Mouse (Mus musculus) adrenal gland, postnatal 14 days (tissue): ENCODE data around the gene Ctnnbip1. TPM values are rescaled to one million over a fixed set of nuclear protein-coding genes. Genes with fewer than 3 reads are reported as not detected.

ENCODE experiments used
- DNase-seq: peaks from one replicate; pipeline ENCODE4 v3.0.0; 2021; ENCODE audit warnings: mixed read lengths
- total RNA-seq: library from RNA; stranded (reverse); gene quantifications from 2 replicates; pipeline ENCODE4 v1.2.3, GENCODE M21; 2021

The Ctnnbip1 gene
- total RNA-seq, 1 experiment from 2014 or later = 34.5 TPM

- no peak for DNase-seq
Observed at GRCm38 (mm10) chr4:149521258-149521657, 3.2 kb downstream of the Ctnnbip1 start.

DNA sequence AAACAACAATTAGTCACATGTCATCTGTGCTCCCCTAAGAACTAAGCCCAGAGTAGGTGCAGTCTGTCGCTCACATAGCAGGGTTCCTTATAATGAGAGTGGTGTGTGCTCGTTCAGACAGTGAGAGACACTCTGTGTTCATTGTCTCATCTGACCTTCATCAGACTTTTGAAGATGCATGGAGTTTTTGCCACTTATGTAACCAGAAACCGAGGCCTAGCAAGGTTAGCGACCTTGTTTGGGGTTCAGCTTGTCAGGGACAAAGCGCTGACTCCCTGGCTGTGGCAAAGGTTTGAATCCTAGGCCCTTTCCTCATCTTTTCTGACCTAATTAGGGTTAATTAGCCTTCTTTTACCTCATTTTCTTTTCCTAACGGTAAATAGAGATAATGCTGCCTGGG, 5.9 kb downstream of the Ctnnbip1 start:
- peak; percentile 37 for DNase-seq

DNA sequence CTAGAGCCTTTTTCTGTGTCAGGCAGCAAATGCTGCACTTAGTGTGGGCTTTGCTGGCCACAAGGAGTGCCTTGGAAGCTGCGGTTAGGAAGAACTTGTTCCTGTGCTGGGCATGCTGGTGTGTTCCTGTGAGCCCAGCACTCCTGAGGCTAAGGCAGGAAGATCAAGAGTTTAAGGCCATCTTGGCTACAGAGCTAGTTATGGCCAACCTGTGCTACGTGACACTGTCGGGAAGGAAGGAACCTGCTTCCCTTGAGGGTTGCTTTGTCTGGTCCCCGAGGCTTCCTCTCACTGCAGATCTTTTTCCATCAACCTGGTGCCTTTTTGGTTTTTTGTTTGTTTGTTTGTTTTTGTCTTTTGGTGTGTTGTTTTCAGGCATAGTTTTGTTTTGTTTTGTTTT, 7.1 kb downstream of the Ctnnbip1 start:
- no peak for DNase-seq

- peak; percentile 24 for DNase-seq
Observed at GRCm38 (mm10) chr4:149525811-149526210, 7.8 kb downstream of the Ctnnbip1 start.

DNA sequence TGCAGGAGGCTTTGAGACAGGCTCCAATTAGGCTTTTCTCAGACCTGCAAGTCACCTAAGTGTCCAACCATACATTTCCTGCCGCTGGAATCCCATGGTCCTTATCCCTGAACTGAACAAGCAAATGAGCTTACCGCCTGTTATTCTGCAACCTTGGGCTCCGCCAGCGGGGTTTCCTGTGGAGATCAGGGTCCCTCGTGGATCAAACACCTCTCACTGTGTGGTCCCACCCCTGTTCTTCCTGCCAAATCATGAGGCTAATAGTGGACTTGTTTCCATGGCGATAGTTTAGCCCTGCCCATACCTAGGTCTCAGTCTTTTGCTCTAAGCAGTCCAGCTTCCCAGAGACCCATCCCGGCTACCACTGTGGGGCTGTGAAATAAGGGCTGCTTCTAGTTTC, 8.3 kb downstream of the Ctnnbip1 start:
- peak; percentile 48 for DNase-seq

GRCm38 (mm10) chr4:149527621-149528354, 9.8 kb downstream of the Ctnnbip1 start:
- no peak for DNase-seq

DNA sequence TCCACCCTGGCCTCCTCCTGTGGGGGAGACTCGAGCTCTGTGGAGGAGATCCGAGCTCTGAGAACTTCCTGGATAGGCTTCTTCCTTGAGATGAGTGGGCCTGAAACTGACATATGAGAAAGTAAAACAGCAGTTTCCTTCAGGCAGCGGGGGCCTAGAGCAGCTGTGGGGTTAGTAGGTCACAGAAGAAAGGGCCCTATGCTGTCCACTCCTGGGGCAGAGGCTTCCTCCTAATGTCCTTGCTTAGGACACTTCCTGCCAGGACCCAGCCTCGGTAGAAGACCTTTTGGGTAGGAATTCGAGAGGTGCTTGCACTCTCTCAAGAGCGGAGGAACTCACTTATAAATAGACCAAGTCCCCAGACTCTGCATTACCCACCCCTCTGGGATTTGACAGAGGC, 11.7 kb downstream of the Ctnnbip1 start:
- DNase-seq = no peak

GRCm38 (mm10) chr4:149539441-149539840, 21.4 kb downstream of the Ctnnbip1 start:
- peak; percentile 75 for DNase-seq

DNA sequence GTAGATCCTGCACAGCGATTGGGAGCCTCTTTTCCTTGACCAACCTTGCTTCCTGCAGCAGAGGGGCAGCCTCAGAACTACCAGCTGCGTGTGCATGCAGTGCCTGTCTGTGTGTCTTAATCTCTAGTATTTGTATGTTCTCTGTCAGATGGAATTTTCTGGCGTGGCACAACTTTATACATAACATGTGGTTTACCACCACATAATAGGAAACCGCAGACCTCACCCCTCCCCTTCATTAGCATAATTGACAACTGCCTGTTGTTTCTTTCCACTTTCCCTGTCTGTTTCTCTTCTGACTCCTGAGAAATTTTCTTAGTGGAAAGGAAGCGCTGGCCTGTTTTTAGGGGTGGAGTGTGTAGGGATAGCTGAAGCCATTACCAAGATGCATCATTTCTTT, 23.9 kb downstream of the Ctnnbip1 start:
- DNase-seq = no peak

DNA sequence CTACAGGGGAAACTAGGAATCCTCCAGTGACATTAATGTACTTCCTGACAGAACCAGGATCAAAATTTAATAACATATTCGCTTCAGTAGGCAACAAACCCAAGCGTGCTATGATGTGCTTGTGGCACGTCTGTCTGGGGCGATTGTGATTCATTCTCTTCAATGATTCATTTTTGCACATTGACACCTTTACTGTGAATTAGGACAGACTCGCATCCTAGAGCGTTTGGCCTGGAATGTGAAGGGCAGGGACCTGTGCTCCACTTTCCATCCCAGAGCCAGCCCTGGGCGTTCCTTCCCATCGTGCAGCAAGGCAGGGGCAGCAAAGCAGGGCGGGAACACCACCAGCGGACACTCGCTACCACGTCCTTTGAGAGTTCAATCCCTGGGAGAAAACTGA, 24.4 kb downstream of the Ctnnbip1 start:
- no peak for DNase-seq

GRCm38 (mm10) chr4:149542927-149543553, 25.0 kb downstream of the Ctnnbip1 start:
- DNase-seq = peak; percentile 90

DNA sequence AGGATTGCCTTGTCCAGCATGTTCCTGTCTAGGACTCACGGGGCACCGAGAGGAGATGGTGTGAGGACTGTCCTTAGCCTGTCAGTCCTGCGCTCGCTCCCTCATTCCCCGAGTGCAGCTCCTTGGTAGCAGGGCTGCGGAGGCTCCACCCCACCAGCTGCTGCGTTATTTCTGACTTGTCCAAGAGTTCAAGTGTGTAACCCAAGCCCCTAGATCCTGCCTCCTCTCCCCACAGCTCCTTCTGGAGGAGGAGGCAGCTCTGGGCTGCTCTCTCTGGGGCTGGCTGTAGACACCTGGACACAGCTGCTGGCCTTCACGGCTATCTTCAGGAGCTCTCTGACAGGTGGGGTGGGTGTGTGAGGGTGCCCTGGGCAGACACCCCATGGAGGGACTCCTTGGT, 26.9 kb downstream of the Ctnnbip1 start:
- no peak for DNase-seq

DNA sequence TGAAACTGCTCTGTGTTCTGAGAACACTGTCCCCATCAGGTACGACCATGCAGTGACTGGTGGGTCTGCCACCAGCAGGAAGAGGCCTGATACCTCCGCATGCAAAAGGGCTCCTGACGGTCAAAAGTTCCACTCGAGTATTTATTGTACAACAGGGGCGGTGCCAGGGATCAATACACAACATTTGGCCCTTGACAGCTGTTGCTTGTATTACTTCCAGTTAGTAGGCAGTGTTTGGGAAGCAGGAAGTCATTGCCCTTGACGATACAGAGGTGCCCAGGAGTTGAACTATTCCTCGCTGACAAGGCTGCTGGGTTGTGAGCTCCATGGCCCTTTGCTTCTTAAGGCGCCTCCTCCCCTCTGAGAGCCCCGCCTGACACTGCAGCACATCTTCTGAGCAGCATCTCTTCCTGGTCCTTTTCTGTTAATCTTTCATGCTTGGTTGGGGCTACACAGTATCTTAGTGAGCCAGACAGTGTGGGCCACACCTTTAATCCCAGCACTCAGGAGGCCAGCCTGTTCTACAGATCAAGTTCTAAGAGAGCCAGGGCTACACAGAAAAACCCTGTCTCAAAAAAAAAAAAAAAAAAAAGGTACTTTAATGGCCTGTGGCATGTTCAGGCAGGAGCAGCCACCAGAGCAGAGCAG, 28.9 kb downstream of the Ctnnbip1 start:
- no peak for DNase-seq

- no peak for DNase-seq
Observed at GRCm38 (mm10) chr4:149547523-149547922, 29.5 kb downstream of the Ctnnbip1 start.

- DNase-seq = peak; percentile 83
Observed at GRCm38 (mm10) chr4:149549221-149549925, 31.3 kb downstream of the Ctnnbip1 start.

DNA sequence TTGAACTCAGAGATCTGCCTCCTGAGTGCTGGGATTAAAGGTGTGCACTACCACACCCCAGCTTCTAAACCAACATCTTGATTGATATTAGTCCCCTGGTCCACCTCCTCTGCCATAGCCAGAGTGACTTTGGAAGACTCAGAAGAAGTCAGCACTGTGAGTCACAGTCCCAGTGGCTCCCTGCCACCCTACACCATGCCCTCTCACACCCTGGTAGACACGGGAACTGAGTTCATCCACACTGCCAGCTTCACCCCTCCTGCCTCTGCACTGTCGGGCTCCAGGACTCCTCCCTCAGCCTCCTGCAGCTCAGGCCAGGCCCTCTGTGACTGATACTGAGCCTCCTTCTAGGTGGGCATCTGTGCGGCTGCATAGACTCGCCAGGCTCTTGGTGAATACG, 32.8 kb downstream of the Ctnnbip1 start:
- DNase-seq = no peak

DNA sequence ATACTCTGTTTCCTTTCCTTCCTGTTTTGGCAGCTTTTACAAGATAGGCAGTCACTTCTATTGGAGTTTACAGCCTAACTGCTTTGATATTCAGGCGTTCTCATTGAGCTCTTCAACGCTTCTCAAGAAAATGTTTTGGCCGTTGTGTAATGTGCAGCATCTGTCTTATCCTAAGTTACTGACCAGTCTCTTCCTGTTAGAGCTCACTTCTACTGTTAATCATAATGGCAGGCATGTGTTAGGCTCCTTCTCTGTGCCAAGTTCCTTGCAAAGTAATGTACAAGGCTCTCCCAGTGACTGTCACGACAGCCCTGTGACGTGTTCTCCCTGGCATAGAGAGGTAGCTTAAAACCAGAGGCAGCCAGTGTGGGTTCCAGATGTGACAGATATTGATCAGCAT, 33.7 kb downstream of the Ctnnbip1 start:
- no peak for DNase-seq

- DNase-seq = no peak
Observed at GRCm38 (mm10) chr4:149553834-149554233, 35.8 kb downstream of the Ctnnbip1 start.

DNA sequence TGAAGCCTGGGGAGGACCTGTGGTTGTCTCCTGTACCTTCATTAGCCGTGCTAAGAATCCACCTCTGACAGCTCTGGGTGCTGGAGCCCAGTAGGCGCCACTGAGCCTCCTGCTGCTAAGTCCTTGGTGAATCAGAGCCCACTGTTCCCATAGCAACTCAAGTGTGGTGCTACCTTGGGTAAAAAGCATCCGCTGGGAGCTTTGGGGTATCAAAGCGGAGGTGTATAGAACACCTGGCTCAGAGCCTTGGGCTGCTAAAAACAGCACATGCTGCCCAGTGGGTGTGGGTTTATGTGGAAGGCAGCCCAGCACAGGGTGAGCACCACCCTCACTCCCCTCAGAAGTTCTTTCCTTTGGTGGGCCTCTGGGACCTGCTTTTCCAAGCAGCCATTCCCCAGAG, 38.1 kb downstream of the Ctnnbip1 start:
- DNase-seq = no peak

- DNase-seq = no peak
Observed at GRCm38 (mm10) chr4:149557905-149558304, 39.9 kb downstream of the Ctnnbip1 start.

DNA sequence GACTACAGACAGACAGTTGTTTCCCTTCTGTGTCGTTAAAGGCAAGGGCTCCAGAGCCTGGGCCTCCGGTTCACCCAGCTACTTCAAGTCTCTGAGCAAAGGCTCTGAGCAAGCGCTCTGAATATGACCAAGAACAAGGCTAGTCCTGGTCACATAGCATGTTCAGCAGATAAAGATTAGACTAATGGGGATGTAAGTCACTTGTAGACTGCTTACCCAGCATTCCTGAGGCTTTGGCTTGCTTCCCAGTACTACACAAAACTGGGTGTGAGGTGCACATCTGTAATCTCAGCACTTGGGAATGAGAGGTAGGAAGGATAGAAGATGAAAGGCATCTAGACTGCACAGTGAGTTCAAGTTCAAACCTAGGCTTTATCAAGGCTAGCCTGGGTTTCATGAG, 40.4 kb downstream of the Ctnnbip1 start:
- no peak for DNase-seq

DNA sequence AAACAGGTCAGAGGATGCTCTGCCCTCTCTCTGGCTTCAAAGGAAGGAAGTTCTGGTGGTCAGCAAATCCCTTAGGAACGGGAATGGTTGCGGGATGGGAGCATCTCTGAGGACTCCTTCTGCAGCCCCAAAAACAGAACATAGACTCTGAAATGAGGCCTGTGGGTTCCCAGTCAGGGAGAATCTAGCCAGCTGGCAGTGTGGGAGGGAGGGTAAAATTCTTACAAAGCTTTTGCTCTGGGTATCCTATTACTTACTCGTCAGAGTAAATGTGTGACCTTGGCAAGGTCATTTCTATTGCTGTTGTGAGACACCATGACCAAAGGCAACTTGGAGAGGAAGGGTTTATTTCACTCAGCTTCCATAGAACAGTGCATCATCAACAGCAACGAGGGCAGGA, 43.4 kb downstream of the Ctnnbip1 start:
- DNase-seq = no peak
